ENCODE assay signal across 8 mouse cellular contexts in the genomic region with DNA sequence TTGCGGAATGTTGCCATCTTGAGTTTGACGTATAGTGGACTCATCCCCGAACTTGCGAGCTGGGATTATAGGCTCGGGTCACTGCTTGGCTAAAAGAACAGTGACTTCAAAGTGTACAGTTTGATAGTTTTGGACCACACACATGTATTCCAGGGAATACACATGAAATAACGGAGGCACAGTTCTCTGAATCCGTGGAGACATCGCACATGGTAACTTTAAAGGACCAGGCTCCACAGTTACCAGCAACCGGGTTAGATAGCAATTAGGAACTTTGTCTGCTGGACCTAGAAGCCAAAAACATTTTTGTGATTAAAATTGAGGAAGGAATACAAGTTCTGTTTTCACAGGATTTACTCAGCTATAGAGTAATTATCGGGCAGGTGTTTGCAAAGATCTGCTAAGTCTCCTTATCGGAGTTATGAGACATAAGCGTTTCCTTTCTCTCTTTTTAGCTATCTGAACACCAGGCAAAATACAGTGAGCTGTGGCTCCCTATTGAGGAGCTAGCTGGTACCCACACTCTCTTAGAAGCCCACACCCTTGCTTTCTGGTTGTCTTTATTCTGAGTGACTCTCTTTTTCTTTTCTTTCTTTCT. TPM values are rescaled to one million over a fixed set of nuclear protein-coding genes. Genes with fewer than 3 reads are reported as not detected.
DNase-seq lines count a peak whose midpoint lies in the region; ATAC-seq and TF ChIP-seq lines count a peak whose summit lies in the region.

No protein-coding gene starts in this region.

- H3K36me3 ChIP-seq in heart, embryonic 11.5 days (ENCODE audit: control insufficient read depth, insufficient read depth, low read length) = no peaks in the 10 kb centered on the region
- 0 out of 2 replicates have a peak, but pooled peaks cover 3% of the 10 kb centered on the region for H3K36me3 ChIP-seq in ES-Bruce4 (ENCODE audit: control insufficient read depth, insufficient read depth, low read length, poor library complexity, severe bottlenecking)
- no peaks in the 10 kb centered on the region for H3K36me3 ChIP-seq in forebrain, postnatal 0 days (ENCODE audit: insufficient read depth)

- H3K4me1 ChIP-seq in heart, embryonic 11.5 days (ENCODE audit: control insufficient read depth, insufficient read depth, low read length) = peaks cover 3% of the 10 kb centered on the region; the same call in 1 of the 2 replicates
- no peaks in the 10 kb centered on the region for H3K4me1 ChIP-seq in ES-Bruce4 (ENCODE audit: control insufficient read depth, insufficient read depth, low read length)
- H3K4me1 ChIP-seq in forebrain, postnatal 0 days (ENCODE audit: insufficient read depth) = no peaks in the 10 kb centered on the region

- TF ChIP-seq EP300 in ES-Bruce4 (IDR thresholded peaks at IDR 0.05; ENCODE audit: insufficient read depth, low read depth, low read length) = no peak

- no peak for TF ChIP-seq CTCF in ES-Bruce4 (IDR thresholded peaks at IDR 0.05; ENCODE audit: low read depth, low read length)
- TF ChIP-seq CTCF in forebrain, postnatal 0 days (IDR thresholded peaks at IDR 0.05; ENCODE audit: low read depth) = no peak

- ATAC-seq in heart, embryonic 11.5 days (replicated peaks; ENCODE audit: insufficient number of reproducible peaks, low FRiP score, low TSS enrichment) = no peak
- no peak for ATAC-seq in forebrain, postnatal 0 days
- peak; percentile 23; the same call in 1 of the 2 replicates for ATAC-seq in megakaryocyte progenitor cell, adult 5-6 weeks (replicated peaks; ENCODE audit: poor library complexity)

- no peak overlapping the region for H3K27ac ChIP-seq in heart, embryonic 11.5 days (ENCODE audit: low read depth, low read length)
- H3K27ac ChIP-seq in ES-Bruce4 (ENCODE audit: insufficient read depth, low read length) = no peak overlapping the region
- no peak overlapping the region for H3K27ac ChIP-seq in forebrain, postnatal 0 days (ENCODE audit: low read depth, low read length)

- intact Hi-C loops in heart, postnatal 10 days (cut with DNase I) = no loop called here

- peak overlapping the region; percentile 87 for H3K4me2 ChIP-seq in heart, embryonic 11.5 days
- peak overlapping the region; percentile 74 for H3K4me2 ChIP-seq in forebrain, postnatal 0 days (ENCODE audit: low read depth)

- peak overlapping the region; percentile 86 for H3K9ac ChIP-seq in heart, embryonic 11.5 days (ENCODE audit: low read depth, low read length)
- peak overlapping the region; percentile 98 for H3K9ac ChIP-seq in ES-Bruce4 (ENCODE audit: low read depth, poor library complexity, severe bottlenecking)
- H3K9ac ChIP-seq in forebrain, postnatal 0 days = peak overlapping the region; percentile 67

- no peaks in the 10 kb centered on the region for H3K27me3 ChIP-seq in heart, embryonic 11.5 days (ENCODE audit: control insufficient read depth, insufficient read depth, low read length)
- no peaks in the 10 kb centered on the region for H3K27me3 ChIP-seq in ES-Bruce4 (ENCODE audit: control insufficient read depth, insufficient read depth, low read length, poor library complexity, severe bottlenecking)
- H3K27me3 ChIP-seq in forebrain, postnatal 0 days (ENCODE audit: insufficient read depth, low read length) = no peaks in the 10 kb centered on the region

- no peak for TF ChIP-seq POLR2A in ES-Bruce4 (IDR thresholded peaks at IDR 0.05; ENCODE audit: insufficient read depth, low read length)

- peak overlapping the region; percentile 97 for H3K4me3 ChIP-seq in heart, embryonic 11.5 days (ENCODE audit: low read depth, low read length)
- H3K4me3 ChIP-seq in ES-Bruce4 (ENCODE audit: low read depth, low read length) = peak overlapping the region; percentile 97
- peak overlapping the region; percentile 85 for H3K4me3 ChIP-seq in forebrain, postnatal 0 days (ENCODE audit: low read depth, low read length)

- DNase-seq in heart, postnatal 10 days = no peak
- DNase-seq in forebrain, postnatal 0 days = no peak
- no peak for DNase-seq in spleen, postnatal 36 days (ENCODE audit: low spot score in 2 of 2)
- no peak for DNase-seq in left cerebral cortex, adult 18-20 months (ENCODE audit: low spot score in 2 of 2)
- no peak for DNase-seq in cerebellum, adult 11 months

- no peaks in the 10 kb centered on the region for H3K9me3 ChIP-seq in heart, embryonic 11.5 days (replicated peaks; ENCODE audit: control insufficient read depth, low read length)
- no peaks in the 10 kb centered on the region for H3K9me3 ChIP-seq in ES-Bruce4 (replicated peaks; ENCODE audit: control insufficient read depth, insufficient read depth, low read length, poor library complexity, severe bottlenecking)
- H3K9me3 ChIP-seq in forebrain, postnatal 0 days (ENCODE audit: low read length) = no peaks in the 10 kb centered on the region

- 16% methylated on average over 12 of the region's 12 CpGs for WGBS in heart, embryonic 11.5 days (ENCODE audit: insufficient replicate concordance)
- WGBS in forebrain, postnatal 0 days = 19% methylated on average over 12 of the region's 12 CpGs

RNA-seq across cellular contexts. Expression of gene Rngtt, which starts 0.8 kb away (rescaled TPM):
- polyA plus RNA-seq in heart, embryonic 11.5 days (2014; fragmentation: Nextera tagmentation; extraction: Ambion mirVana) = 24.5 and 24.6 TPM in 2 replicates
- total RNA-seq in heart, postnatal 10 days (2021) = 10 to 100 TPM; 11.8 to 13.0 TPM
- polyA plus RNA-seq in ES-Bruce4 (2011; ENCODE audit: insufficient read depth, insufficient read length, low read depth, missing spikeins) = 48.5 and 51.9 TPM in 2 replicates
- total RNA-seq in forebrain, postnatal 0 days (2014; rRNA removed) = 22.5 and 32.7 TPM in 2 replicates
- 11.5 and 16.1 TPM in 2 replicates for polyA plus RNA-seq in forebrain, postnatal 0 days (2015; fragmentation: Nextera tagmentation; extraction: Ambion mirVana)
- total RNA-seq in megakaryocyte progenitor cell, adult 5-6 weeks (2015) = 26.5 and 30.9 TPM in 2 replicates
- 30.6 and 45.3 TPM in 2 replicates for total RNA-seq in megakaryocyte progenitor cell, adult 5-6 weeks (2017)
- total RNA-seq in left cerebral cortex, adult 18-20 months (2021) = 10 to 100 TPM; 23.2 to 26.2 TPM

RNA-seq across cellular contexts. Expression of gene Pnrc1, which starts 21.0 kb away (rescaled TPM):
- polyA plus RNA-seq in heart, embryonic 11.5 days (2014; fragmentation: Nextera tagmentation; extraction: Ambion mirVana) = 84.0 and 85.5 TPM in 2 replicates
- total RNA-seq in heart, postnatal 10 days (2021) = 100 to 1,000 TPM; 122 to 127 TPM
- polyA plus RNA-seq in ES-Bruce4 (2011; ENCODE audit: insufficient read depth, insufficient read length, low read depth, missing spikeins) = 70.2 and 72.9 TPM in 2 replicates
- total RNA-seq in forebrain, postnatal 0 days (2014; rRNA removed) = 79.9 and 112 TPM in 2 replicates
- 55.1 and 57.1 TPM in 2 replicates for polyA plus RNA-seq in forebrain, postnatal 0 days (2015; fragmentation: Nextera tagmentation; extraction: Ambion mirVana)
- 155 and 182 TPM in 2 replicates for total RNA-seq in megakaryocyte progenitor cell, adult 5-6 weeks (2015)
- total RNA-seq in megakaryocyte progenitor cell, adult 5-6 weeks (2017) = 91.2 and 96.2 TPM in 2 replicates
- total RNA-seq in left cerebral cortex, adult 18-20 months (2021) = 100 to 1,000 TPM; 144 to 173 TPM
